Mouse (Mus musculus) cortical plate, adult 2 months (tissue): ENCODE results near the gene Pbx1.

Source experiments
- CTCF ChIP-seq: fragments of 200-500 bp; IDR thresholded peaks from 2 replicates; pipeline ENCODE4 v1.5.1; 2011; ENCODE audit warnings: mild to moderate bottlenecking, control low read depth, low read length; ENCODE audit not compliant: insufficient read depth; ENCODE audit errors: extremely low read depth
- POLR2A ChIP-seq: fragments of 200-500 bp; IDR thresholded peaks from 2 replicates; pipeline ENCODE4 v1.6.1; 2011; ENCODE audit warnings: mild to moderate bottlenecking, low read length, control low read depth; ENCODE audit not compliant: insufficient read depth; ENCODE audit errors: extremely low read depth

- no peak for TF ChIP-seq CTCF
- no peak for TF ChIP-seq POLR2A
Measured at GRCm38 (mm10) chr1:168357680-168358611, 74.1 kb downstream of the Pbx1 start.
